Mouse (Mus musculus): ENCODE data around the gene Tex12. TPM values are rescaled to one million over a fixed set of nuclear protein-coding genes. Genes with fewer than 3 reads are reported as not detected.

Gene Tex12
- polyA plus RNA-seq, 1 experiment from 2014 or later, result not detected

- Histone ChIP-seq H3K27me3 (ENCODE audit: insufficient read depth, low read length) (no peaks in the 10 kb centered on the region), H3K4me1 (ENCODE audit: insufficient read depth, low read length) (0 out of 2 replicates have a peak, but pooled peaks cover 3% of the 10 kb centered on the region), H3K4me3 (ENCODE audit: low read length) (no peak overlapping the region), H3K4me2 (replicated peaks; ENCODE audit: low read depth, low read length) (no peak overlapping the region), H3K36me3 (ENCODE audit: insufficient read depth, low read length) (peaks cover 27% of the 10 kb centered on the region), H3K9ac (replicated peaks; ENCODE audit: low read length) (no peak overlapping the region), H3K27ac (ENCODE audit: low read length) (no peak overlapping the region), H3K9me3 (ENCODE audit: low read length) (no peaks in the 10 kb centered on the region)
- WGBS, result 88% methylated on average over 9 of the region's 9 CpGs
- no peak for ATAC-seq (ENCODE audit: low FRiP score, low TSS enrichment)
These were observed 31.8 kb upstream of the Tex12 start for GRCm38 (mm10) chr9:50592955-50593354.

GRCm38 (mm10) chr9:50590856-50591518, 29.9 kb upstream of the Tex12 start:
- Histone ChIP-seq H3K4me2 (replicated peaks; ENCODE audit: low read depth, low read length) (no peak overlapping the region), H3K9me3 (ENCODE audit: low read length) (no peaks in the 10 kb centered on the region), H3K4me1 (ENCODE audit: insufficient read depth, low read length) (0 out of 2 replicates have a peak, but pooled peaks cover 3% of the 10 kb centered on the region), H3K27ac (ENCODE audit: low read length) (no peak overlapping the region), H3K27me3 (ENCODE audit: insufficient read depth, low read length) (no peaks in the 10 kb centered on the region), H3K4me3 (ENCODE audit: low read length) (no peak overlapping the region), H3K36me3 (ENCODE audit: insufficient read depth, low read length) (peaks cover 10% of the 10 kb centered on the region; the same call in 1 of the 2 replicates), H3K9ac (replicated peaks; ENCODE audit: low read length) (no peak overlapping the region)
- WGBS, result 74% methylated on average over 10 of the region's 10 CpGs
- ATAC-seq (ENCODE audit: low FRiP score, low TSS enrichment), result no peak

GRCm38 (mm10) chr9:50586955-50587354, 25.8 kb upstream of the Tex12 start:
- no peak for ATAC-seq (ENCODE audit: low FRiP score, low TSS enrichment)
- Histone ChIP-seq H3K4me1 (ENCODE audit: insufficient read depth, low read length) (no peaks in the 10 kb centered on the region), H3K27ac (ENCODE audit: low read length) (no peak overlapping the region), H3K4me2 (replicated peaks; ENCODE audit: low read depth, low read length) (no peak overlapping the region), H3K27me3 (ENCODE audit: insufficient read depth, low read length) (no peaks in the 10 kb centered on the region), H3K9me3 (ENCODE audit: low read length) (no peaks in the 10 kb centered on the region), H3K4me3 (ENCODE audit: low read length) (no peak overlapping the region), H3K36me3 (ENCODE audit: insufficient read depth, low read length) (no peaks in the 10 kb centered on the region), H3K9ac (replicated peaks; ENCODE audit: low read length) (no peak overlapping the region)
- WGBS, result 74% methylated on average over 4 of the region's 4 CpGs

- no peak overlapping the region for H3K27ac ChIP-seq (ENCODE audit: low read length)
- H3K4me1 ChIP-seq (ENCODE audit: insufficient read depth, low read length), result no peaks in the 10 kb centered on the region
- H3K27me3 ChIP-seq (ENCODE audit: insufficient read depth, low read length), result no peaks in the 10 kb centered on the region
- no peaks in the 10 kb centered on the region for H3K9me3 ChIP-seq (ENCODE audit: low read length)
- H3K4me2 ChIP-seq (replicated peaks; ENCODE audit: low read depth, low read length), result no peak overlapping the region
- 67% methylated on average over 6 of the region's 6 CpGs for WGBS
- H3K36me3 ChIP-seq (ENCODE audit: insufficient read depth, low read length), result no peaks in the 10 kb centered on the region
- H3K4me3 ChIP-seq (ENCODE audit: low read length), result no peak overlapping the region
- no peak for ATAC-seq (ENCODE audit: low FRiP score, low TSS enrichment)
- H3K9ac ChIP-seq (replicated peaks; ENCODE audit: low read length), result no peak overlapping the region
These were observed 24.2 kb upstream of the Tex12 start for GRCm38 (mm10) chr9:50585145-50585818.

- no peak overlapping the region for H3K4me2 ChIP-seq (replicated peaks; ENCODE audit: low read depth, low read length)
- no peaks in the 10 kb centered on the region for H3K36me3 ChIP-seq (ENCODE audit: insufficient read depth, low read length)
- H3K4me3 ChIP-seq (ENCODE audit: low read length), result no peak overlapping the region
- H3K27me3 ChIP-seq (ENCODE audit: insufficient read depth, low read length), result no peaks in the 10 kb centered on the region
- no peak overlapping the region for H3K27ac ChIP-seq (ENCODE audit: low read length)
- 32% methylated on average over 4 of the region's 4 CpGs for WGBS
- no peaks in the 10 kb centered on the region for H3K9me3 ChIP-seq (ENCODE audit: low read length)
- ATAC-seq (ENCODE audit: low FRiP score, low TSS enrichment), result no peak
- no peaks in the 10 kb centered on the region for H3K4me1 ChIP-seq (ENCODE audit: insufficient read depth, low read length)
- H3K9ac ChIP-seq (replicated peaks; ENCODE audit: low read length), result no peak overlapping the region
These were observed 19.2 kb upstream of the Tex12 start for GRCm38 (mm10) chr9:50580370-50580769.

GRCm38 (mm10) chr9:50569599-50570525, 8.7 kb upstream of the Tex12 start:
- H3K27me3 ChIP-seq (ENCODE audit: insufficient read depth, low read length), result no peaks in the 10 kb centered on the region
- H3K4me1 ChIP-seq (ENCODE audit: insufficient read depth, low read length), result no peaks in the 10 kb centered on the region
- ATAC-seq (ENCODE audit: low FRiP score, low TSS enrichment), result no peak
- no peaks in the 10 kb centered on the region for H3K36me3 ChIP-seq (ENCODE audit: insufficient read depth, low read length)
- no peaks in the 10 kb centered on the region for H3K9me3 ChIP-seq (ENCODE audit: low read length)
- H3K4me2 ChIP-seq (replicated peaks; ENCODE audit: low read depth, low read length), result no peak overlapping the region
- no peak overlapping the region for H3K4me3 ChIP-seq (ENCODE audit: low read length)
- no peak overlapping the region for H3K9ac ChIP-seq (replicated peaks; ENCODE audit: low read length)
- WGBS, result 77% methylated on average over 10 of the region's 10 CpGs
- no peak overlapping the region for H3K27ac ChIP-seq (ENCODE audit: low read length)

- Histone ChIP-seq H3K27ac (ENCODE audit: low read length) (no peak overlapping the region), H3K4me1 (ENCODE audit: insufficient read depth, low read length) (no peaks in the 10 kb centered on the region), H3K9me3 (ENCODE audit: low read length) (no peaks in the 10 kb centered on the region), H3K36me3 (ENCODE audit: insufficient read depth, low read length) (no peaks in the 10 kb centered on the region), H3K27me3 (ENCODE audit: insufficient read depth, low read length) (no peaks in the 10 kb centered on the region), H3K4me3 (ENCODE audit: low read length) (no peak overlapping the region), H3K4me2 (replicated peaks; ENCODE audit: low read depth, low read length) (no peak overlapping the region), H3K9ac (replicated peaks; ENCODE audit: low read length) (no peak overlapping the region)
- 88% methylated on average over 2 of the region's 2 CpGs for WGBS
- ATAC-seq (ENCODE audit: low FRiP score, low TSS enrichment), result no peak
These were observed 6.8 kb upstream of the Tex12 start for GRCm38 (mm10) chr9:50567881-50568280.

- Histone ChIP-seq H3K4me1 (ENCODE audit: insufficient read depth, low read length) (no peaks in the 10 kb centered on the region), H3K4me3 (ENCODE audit: low read length) (no peak overlapping the region), H3K27ac (ENCODE audit: low read length) (no peak overlapping the region), H3K36me3 (ENCODE audit: insufficient read depth, low read length) (no peaks in the 10 kb centered on the region), H3K9ac (replicated peaks; ENCODE audit: low read length) (no peak overlapping the region), H3K4me2 (replicated peaks; ENCODE audit: low read depth, low read length) (no peak overlapping the region), H3K27me3 (ENCODE audit: insufficient read depth, low read length) (no peaks in the 10 kb centered on the region), H3K9me3 (ENCODE audit: low read length) (no peaks in the 10 kb centered on the region)
- WGBS, result 85% methylated on average over 4 of the region's 4 CpGs
- no peak for ATAC-seq (ENCODE audit: low FRiP score, low TSS enrichment)
These were observed 6.2 kb upstream of the Tex12 start for GRCm38 (mm10) chr9:50567372-50567771.

GRCm38 (mm10) chr9:50565940-50566339, 4.8 kb upstream of the Tex12 start:
- 76% methylated on average over 4 of the region's 4 CpGs for WGBS
- H3K4me3 ChIP-seq (ENCODE audit: low read length), result no peak overlapping the region
- H3K9ac ChIP-seq (replicated peaks; ENCODE audit: low read length), result no peak overlapping the region
- H3K36me3 ChIP-seq (ENCODE audit: insufficient read depth, low read length), result no peaks in the 10 kb centered on the region
- H3K4me2 ChIP-seq (replicated peaks; ENCODE audit: low read depth, low read length), result no peak overlapping the region
- no peak for ATAC-seq (ENCODE audit: low FRiP score, low TSS enrichment)
- H3K9me3 ChIP-seq (ENCODE audit: low read length), result no peaks in the 10 kb centered on the region
- no peak overlapping the region for H3K27ac ChIP-seq (ENCODE audit: low read length)
- H3K27me3 ChIP-seq (ENCODE audit: insufficient read depth, low read length), result no peaks in the 10 kb centered on the region
- no peaks in the 10 kb centered on the region for H3K4me1 ChIP-seq (ENCODE audit: insufficient read depth, low read length)

Data from kidney, embryonic 16.5 days (tissue).